Mouse (Mus musculus) gastrocnemius, adult 2 months (tissue): ENCODE data around the gene Rsrp1. TPM values are rescaled to one million over a fixed set of nuclear protein-coding genes. Genes with fewer than 3 reads are reported as not detected.
"Not testable (repeated sequence)": the region's sequence is repeated elsewhere in the genome, so short reads cannot be mapped to it uniquely, and the experiment has no call there.

Experiments used
- DNase-seq: peaks from one replicate; pipeline ENCODE4 v3.0.0; 2022
- H3K27ac ChIP-seq: fragments of 200-600 bp; 2 replicates; pipeline ENCODE4 v1.8.1; 2022; ENCODE audit warnings: mild to moderate bottlenecking
- H3K4me3 ChIP-seq: fragments of 200-600 bp; 2 replicates; pipeline ENCODE4 v1.8.1; 2022; ENCODE audit warnings: mild to moderate bottlenecking, moderate library complexity
- CTCF ChIP-seq: fragments of 200-600 bp; IDR thresholded peaks from 2 replicates; pipeline ENCODE4 v1.8.1; 2022; ENCODE audit warnings: antibody characterized with exemption, mild to moderate bottlenecking, moderate library complexity
- intact Hi-C: fragments of 180-260 bp; cut with DNase I; formaldehyde crosslinking; loops from one replicate; pipeline ENCODE4 v1.15.1; 2025
- long read RNA-seq, 2 experiments: library from polyadenylated mRNA; stranded (forward); transcript quantifications; one replicate each; pipeline ENCODE4 v2.0.0; 2021
- total RNA-seq, 2 experiments: library from RNA; stranded (reverse); gene quantifications; 2 replicates each; pipeline ENCODE4 v1.2.3; 2021

The Rsrp1 gene
- total RNA-seq = 100 to 1,000 TPM; 221 to 234 TPM
- long read RNA-seq, experiment 1, transcript Rsrp1-204 (4 exons, 3,051 nt) = major isoform, 197 of 287 reads
- long read RNA-seq, experiment 1, transcript Rsrp1-201 (5 exons, 1,749 nt) = minor isoform, 45 of 287 reads
- long read RNA-seq, experiment 1, partial matches to known transcripts = 19 of 287 reads
- long read RNA-seq, experiment 1, other reads (novel, unspliced or antisense) = 26 of 287 reads
- long read RNA-seq, experiment 2, transcript Rsrp1-204 (4 exons, 3,051 nt) = major isoform, 243 of 304 reads
- long read RNA-seq, experiment 2, transcript Rsrp1-201 (5 exons, 1,749 nt) = minor isoform, 11 of 304 reads
- long read RNA-seq, experiment 2, partial matches to known transcripts = 17 of 304 reads
- long read RNA-seq, experiment 2, other reads (novel, unspliced or antisense) = 30 of 304 reads

- DNase-seq = peak; percentile 99
- Histone ChIP-seq H3K4me3 (peak within 1 kb of the TSS; percentile 100), H3K27ac (peak within 1 kb of the TSS; percentile 99)
- no peak for TF ChIP-seq CTCF
- intact Hi-C loops = no loop called here
Measured at GRCm38 (mm10) chr4:134923258-134924018, at the start of gene Rsrp1. Gene Rsrp1 (plus strand): TSS chr4:134923592.

- DNase-seq = no peak
- no peak overlapping the region for H3K4me3 ChIP-seq
- no peak overlapping the region for H3K27ac ChIP-seq
- TF ChIP-seq CTCF = no peak
- intact Hi-C loops = loop anchor here (5.0 kb wide), 1 partner anchor 49 kb away; no protein-coding TSS in a partner anchor
Measured at GRCm38 (mm10) chr4:134876171-134876570, 47.2 kb upstream of the Rsrp1 start.

DNA sequence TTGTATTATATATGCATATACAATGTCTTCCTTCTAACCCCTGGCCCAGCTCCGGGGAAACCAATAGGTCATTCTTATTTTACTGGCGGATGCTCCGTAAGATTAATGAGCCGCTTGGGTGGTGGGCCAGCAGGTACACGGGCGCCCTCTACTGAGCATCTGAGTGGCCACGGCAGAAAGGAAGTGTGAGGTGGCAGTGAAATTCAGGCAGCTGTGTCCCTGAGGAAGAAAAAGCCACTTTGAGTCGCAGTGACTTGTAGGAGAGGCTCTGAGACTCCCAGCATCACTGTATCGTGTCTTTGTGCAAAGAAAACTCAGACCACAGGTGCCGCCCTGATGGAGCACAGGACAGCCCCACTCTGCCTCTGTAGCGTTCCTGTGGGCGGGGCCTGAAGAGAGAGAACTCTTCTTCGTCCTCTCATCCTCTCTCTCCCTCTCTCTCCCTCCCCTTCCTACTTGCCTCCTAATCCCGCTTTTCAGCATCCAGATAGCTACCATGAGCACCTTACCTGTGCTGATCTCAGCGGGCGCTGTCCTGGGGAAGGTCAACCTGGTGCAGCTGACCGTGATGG is 43.9 kb upstream of the Rsrp1 start:
- Histone ChIP-seq H3K27ac (no peak overlapping the region), H3K4me3 (peak overlapping the region; percentile 60)
- intact Hi-C loops = loop anchor here (2.0 to 5.0 kb wide), 2 partner anchors 52 to 87 kb away; no protein-coding TSS in a partner anchor
- TF ChIP-seq CTCF = peak; percentile 84
- peak; percentile 77 for DNase-seq

GRCm38 (mm10) chr4:134880041-134880440 is 43.4 kb upstream of the Rsrp1 start:
- intact Hi-C loops = no loop called here
- peak; percentile 60 for TF ChIP-seq CTCF
- no peak overlapping the region for H3K27ac ChIP-seq
- DNase-seq = no peak
- no peak overlapping the region for H3K4me3 ChIP-seq

DNA sequence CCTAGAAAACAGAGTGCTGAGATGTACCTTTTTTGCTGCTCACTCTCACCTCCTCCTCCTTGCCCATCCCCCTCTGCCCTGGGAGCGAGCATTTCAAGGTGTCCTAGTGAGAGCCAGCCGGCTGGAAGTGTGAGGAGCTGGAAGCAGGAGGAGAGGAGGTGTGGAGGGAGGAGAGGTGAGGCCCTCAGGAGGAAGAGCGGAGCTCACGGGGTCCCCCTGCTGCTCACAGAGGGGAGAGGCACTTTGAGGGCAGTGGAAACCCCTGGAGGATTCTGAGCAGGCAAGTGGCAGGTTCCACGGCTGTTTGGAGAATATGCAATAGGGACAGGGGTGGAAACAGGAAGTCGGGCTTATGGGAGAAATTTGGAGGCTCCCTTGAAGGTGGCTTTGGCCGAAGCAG is 40.1 kb upstream of the Rsrp1 start:
- H3K4me3 ChIP-seq = no peak overlapping the region
- peak; percentile 74 for TF ChIP-seq CTCF
- intact Hi-C loops = loop anchor here (2.0 kb wide), 1 partner anchor 340 kb away; no protein-coding TSS in a partner anchor
- no peak overlapping the region for H3K27ac ChIP-seq
- peak; percentile 39 for DNase-seq

DNA sequence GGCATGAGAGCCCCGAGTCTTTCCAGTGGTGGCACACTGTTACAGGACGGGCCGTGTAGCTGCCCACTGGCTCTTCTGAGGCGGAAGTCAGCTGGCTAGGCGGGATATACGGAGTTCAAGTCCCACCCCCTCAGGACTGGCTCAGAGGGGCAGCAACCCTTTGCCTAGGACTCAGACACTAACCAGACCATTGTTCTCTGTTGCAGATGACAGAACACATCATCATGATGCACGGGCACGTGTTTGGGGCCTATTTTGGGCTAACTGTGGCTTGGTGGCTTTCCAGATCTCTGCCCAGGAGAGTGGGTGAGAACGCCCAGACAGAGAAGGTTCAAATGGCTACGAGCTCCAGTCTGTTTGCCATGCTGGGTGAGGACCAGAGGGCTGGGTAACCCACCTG is 39.6 kb upstream of the Rsrp1 start:
- no peak overlapping the region for H3K4me3 ChIP-seq
- no peak for TF ChIP-seq CTCF
- intact Hi-C loops = loop anchor here (2.0 kb wide), 1 partner anchor 341 kb away; no protein-coding TSS in a partner anchor
- no peak overlapping the region for H3K27ac ChIP-seq
- DNase-seq = no peak

GRCm38 (mm10) chr4:134884364-134884763 is 39.0 kb upstream of the Rsrp1 start:
- intact Hi-C loops = no loop called here
- no peak overlapping the region for H3K27ac ChIP-seq
- DNase-seq = no peak
- no peak for TF ChIP-seq CTCF
- no peak overlapping the region for H3K4me3 ChIP-seq

- peak; percentile 66 for DNase-seq
- no peak overlapping the region for H3K4me3 ChIP-seq
Measured at GRCm38 (mm10) chr4:134892096-134892495, 31.3 kb upstream of the Rsrp1 start.

DNA sequence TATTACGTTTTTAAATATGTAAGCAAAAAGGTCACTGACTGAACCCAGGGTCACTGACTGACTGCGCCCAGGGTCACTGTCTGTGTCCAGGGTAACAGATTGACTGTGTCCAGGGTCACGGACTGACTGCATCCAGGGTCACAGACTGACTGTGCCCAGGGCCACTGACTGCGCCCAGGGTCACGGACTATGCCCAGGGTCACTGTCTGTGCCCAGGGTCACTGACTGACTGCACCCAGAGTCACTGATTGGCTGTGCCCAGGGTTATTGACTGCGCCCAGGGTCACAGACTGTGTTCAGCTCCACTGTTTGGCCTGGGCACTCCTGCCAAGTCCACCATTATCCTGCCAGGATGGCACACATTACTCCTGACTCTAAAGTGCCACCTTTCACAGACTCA is 26.1 kb upstream of the Rsrp1 start:
- no peak overlapping the region for H3K4me3 ChIP-seq
- no peak for TF ChIP-seq CTCF
- intact Hi-C loops = no loop called here

More at GRCm38 (mm10) chr4:134892096-134892495, 31.3 kb upstream of the Rsrp1 start:
- H3K27ac ChIP-seq = no peak overlapping the region
- peak; percentile 83 for TF ChIP-seq CTCF
- intact Hi-C loops = no loop called here

GRCm38 (mm10) chr4:134901126-134901525 is 22.3 kb upstream of the Rsrp1 start:
- no peak for TF ChIP-seq CTCF
- Histone ChIP-seq H3K4me3 (no peak overlapping the region), H3K27ac (no peak overlapping the region)
- no peak for DNase-seq
- intact Hi-C loops = no loop called here

More for the DNA sequence above, 26.1 kb upstream of the Rsrp1 start:
- no peak for DNase-seq
- no peak overlapping the region for H3K27ac ChIP-seq

GRCm38 (mm10) chr4:134903046-134903445 is 20.3 kb upstream of the Rsrp1 start:
- no peak for DNase-seq
- intact Hi-C loops = no loop called here

GRCm38 (mm10) chr4:134911406-134911805 is 12.0 kb upstream of the Rsrp1 start:
- H3K27ac ChIP-seq, H3K4me3 ChIP-seq, DNase-seq, intact Hi-C loops: not testable (repeated sequence)

More at GRCm38 (mm10) chr4:134903046-134903445, 20.3 kb upstream of the Rsrp1 start:
- TF ChIP-seq CTCF = no peak
- H3K27ac ChIP-seq = no peak overlapping the region
- no peak overlapping the region for H3K4me3 ChIP-seq
